Mouse (Mus musculus) thymus, postnatal 36 days (tissue): Measurements from ENCODE around the gene Kcne2.

Experiments
- DNase-seq, 2 experiments: peaks; one replicate each; pipeline ENCODE4 v3.0.0; 2022; ENCODE audit warnings: mixed read lengths in 2 of 2

The Kcne2 gene

DNA sequence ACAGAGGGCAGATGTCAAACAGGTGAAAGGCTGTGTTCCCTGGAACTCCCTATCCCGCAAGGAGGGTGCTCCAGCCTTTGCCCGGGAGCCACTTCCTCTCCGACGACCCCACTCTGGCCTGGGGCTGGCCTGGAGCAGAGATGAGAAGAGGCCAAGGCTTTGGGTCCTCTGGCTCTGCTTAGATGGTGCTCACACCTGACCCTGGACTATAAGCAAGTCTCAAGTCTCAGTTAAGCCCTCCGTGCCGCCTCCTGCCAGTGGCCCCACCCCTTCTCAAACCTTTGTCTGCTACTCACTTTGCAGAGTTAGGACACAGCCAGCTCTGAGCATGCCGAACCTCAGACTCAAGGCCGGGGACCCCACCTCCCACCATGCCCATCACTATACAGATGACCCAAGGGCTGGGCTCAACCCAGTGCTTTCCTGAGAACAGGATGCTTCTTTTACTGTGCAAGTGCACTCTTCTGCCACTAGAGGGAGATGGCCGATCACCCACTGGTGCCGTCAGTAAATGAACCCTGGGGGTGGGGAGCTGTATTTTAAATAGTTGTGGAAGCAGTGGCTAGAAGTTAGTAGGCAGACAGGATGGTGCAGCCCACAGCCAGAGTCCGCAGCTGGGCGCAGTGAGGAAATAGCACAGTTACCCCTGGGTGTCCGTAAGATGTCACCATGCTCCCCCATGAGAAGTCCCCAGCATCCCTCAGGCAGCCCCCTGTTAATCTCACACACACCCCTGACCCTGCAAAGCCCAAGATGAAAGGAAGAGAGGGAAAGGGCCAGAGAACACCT, 22.0 kb downstream of the Kcne2 start:
- peak; percentile 15 to 16 for DNase-seq

GRCm38 (mm10) chr16:92316049-92316738, 24.0 kb downstream of the Kcne2 start:
- DNase-seq, result no peak

GRCm38 (mm10) chr16:92319353-92320109, 27.3 kb downstream of the Kcne2 start:
- peak; percentile 80 to 81 for DNase-seq

- no peak for DNase-seq
These were observed 28.2 kb downstream of the Kcne2 start for GRCm38 (mm10) chr16:92320361-92320760.

DNA sequence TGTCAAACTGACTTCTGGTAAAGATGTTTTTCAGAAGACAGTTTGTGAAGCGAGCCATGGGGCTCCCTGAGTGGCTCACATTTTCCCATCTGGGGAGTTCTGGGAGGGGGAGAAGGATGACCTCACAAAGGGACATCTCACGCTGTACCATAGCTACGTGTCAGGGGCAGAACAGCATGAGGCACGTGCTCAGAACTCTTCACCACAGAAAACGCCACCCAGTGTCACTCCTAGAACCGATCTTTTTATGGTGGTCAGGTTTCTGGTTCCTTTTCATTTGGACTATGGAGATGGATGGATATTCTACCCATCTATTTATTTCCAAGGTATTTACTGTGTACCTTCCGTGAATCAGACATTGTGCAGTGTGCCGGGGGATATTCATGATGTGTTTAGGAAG, 29.2 kb downstream of the Kcne2 start, which contains the start of gene Fam243:
Fam243 (minus strand) TSS at position 101 of the 400 bp plus-strand sequence.
- no peak for DNase-seq

- no peak for DNase-seq
These were observed 32.3 kb downstream of the Kcne2 start for GRCm38 (mm10) chr16:92324309-92325061.

- no peak for DNase-seq
These were observed 32.8 kb downstream of the Kcne2 start for GRCm38 (mm10) chr16:92325062-92325406.

DNA sequence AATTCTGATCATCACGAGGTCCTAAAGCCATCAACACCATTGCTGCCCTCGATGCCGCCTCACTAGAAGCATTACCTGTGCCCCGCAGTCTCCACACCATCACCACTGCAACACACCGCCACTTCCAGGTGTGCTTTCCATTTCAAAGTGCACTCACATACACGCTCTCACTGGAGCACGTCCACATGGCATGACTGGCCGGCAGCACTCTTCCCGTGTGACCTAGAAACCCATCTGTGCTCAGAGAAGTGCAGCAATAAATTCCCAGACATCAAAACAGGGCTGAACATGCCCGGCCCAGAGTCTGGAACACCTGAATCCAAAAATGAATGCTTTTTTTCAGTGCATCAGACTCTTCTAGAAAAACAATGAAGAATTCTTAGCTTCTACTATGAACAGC, 35.7 kb downstream of the Kcne2 start:
- DNase-seq, result no peak

GRCm38 (mm10) chr16:92330966-92331365, 38.8 kb downstream of the Kcne2 start:
- no peak for DNase-seq

GRCm38 (mm10) chr16:92334600-92334999, 42.4 kb downstream of the Kcne2 start:
- no peak for DNase-seq

DNA sequence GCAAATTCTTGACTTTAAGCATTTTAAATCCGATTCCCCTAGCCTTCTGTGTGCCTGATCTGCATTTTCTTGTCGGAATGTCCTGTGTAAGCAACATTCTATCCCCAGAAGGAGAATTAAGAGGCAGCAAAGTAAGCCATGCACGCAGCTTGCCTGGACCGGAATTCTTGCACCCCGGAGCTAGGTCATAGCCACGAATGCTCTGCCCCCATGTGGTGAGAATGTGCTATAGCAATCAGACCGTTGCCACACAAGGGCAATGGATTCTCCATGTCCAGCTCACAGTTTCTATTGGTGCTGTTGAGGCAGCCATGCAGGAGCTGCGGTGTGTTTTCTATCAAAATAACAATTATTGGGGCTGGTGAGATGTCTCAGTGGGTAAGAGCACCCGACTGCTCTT, 44.1 kb downstream of the Kcne2 start:
- DNase-seq, result peak; percentile 51 to 54

GRCm38 (mm10) chr16:92340612-92341511, 48.7 kb downstream of the Kcne2 start:
- peak; percentile 33 to 48 for DNase-seq

DNA sequence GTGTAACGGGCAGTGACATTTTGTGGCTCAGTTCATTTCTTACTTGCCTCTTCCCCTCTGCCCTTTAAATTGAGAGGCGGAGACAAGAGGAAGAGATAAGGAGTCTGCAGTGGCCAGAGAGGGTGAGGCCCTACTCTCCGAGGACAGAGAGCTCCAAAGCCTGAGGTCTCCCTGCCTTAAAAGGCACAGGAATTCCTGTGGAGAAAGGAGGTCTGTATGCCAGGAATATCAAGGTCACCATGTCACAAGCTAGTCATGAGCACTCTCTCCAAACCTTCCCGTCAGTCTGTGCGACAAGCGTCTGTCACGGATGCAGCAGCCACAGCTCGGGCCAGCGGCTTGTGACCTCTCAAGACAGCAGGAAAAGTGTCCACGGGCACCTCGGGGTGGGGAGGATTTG, 53.0 kb downstream of the Kcne2 start:
- no peak for DNase-seq

- DNase-seq, result no peak
These were observed 54.2 kb downstream of the Kcne2 start for GRCm38 (mm10) chr16:92346297-92346916.
